Mouse (Mus musculus) right cerebral cortex, postnatal 36 days (tissue): Measurements from ENCODE around the gene Amt.

Source experiments
- DNase-seq, 2 experiments: peaks; one replicate each; pipeline ENCODE4 v3.0.0; 2022; ENCODE audit warnings: low spot score in 2 of 2, mixed read lengths in 1 of 2

The Amt gene

GRCm38 (mm10) chr9:108338886-108339781, 42.5 kb downstream of the Amt start, which contains the start of gene Gpx1:
TSS of gene Gpx1 (plus strand) at chr9:108338903.
- peak; percentile 78 to 80 for DNase-seq

DNA sequence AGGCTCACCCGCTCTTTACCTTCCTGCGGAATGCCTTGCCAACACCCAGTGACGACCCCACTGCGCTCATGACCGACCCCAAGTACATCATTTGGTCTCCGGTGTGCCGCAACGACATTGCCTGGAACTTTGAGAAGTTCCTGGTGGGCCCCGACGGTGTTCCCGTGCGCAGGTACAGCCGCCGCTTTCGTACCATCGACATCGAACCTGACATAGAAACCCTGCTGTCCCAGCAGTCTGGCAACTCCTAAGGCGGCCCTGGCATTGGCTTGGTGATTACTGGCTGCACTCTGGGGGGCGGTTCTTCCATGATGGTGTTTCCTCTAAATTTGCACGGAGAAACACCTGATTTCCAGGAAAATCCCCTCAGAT, 43.2 kb downstream of the Amt start:
- no peak for DNase-seq

DNA sequence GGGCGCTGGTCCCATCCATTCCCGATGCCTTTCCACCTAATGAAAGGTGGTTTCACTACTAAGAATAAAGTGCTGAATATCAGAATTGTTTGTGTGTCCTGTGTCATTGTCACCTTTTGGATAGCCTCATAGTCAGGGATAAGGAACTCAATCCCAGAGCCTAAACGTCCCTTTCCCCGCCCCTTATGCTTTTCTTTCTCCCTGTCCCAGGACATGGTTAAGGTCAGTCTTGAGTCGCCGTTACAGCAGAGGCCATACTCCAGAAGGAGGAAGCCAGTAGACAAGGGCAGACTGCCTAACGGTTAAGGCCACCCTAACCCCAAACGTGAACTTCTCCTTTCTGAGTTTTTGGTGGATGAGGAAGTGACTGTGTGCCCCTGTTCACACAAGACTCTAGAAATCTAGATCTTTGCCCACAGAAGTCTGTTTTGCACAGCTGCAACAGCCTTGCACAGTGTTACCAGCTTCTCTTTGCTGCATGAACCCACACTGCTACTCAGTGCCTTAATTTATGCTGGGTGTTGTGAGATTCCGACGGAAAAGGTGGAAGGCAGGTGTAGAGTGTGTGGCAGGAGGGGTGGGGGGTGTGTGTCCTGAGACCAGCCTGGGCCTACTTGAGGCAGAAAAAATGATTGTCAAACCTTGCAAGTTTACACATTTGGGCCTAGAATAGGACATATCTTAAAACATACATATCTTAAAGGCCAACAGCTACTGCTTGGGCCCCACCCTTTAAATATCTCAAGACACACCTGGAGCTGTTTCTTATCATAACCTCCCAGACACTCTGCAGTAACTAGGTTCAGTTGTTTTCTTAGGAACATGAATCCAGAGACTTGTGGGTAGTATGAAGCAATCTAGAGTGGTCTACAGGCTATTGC, 43.8 kb downstream of the Amt start:
- DNase-seq, result no peak

- no peak for DNase-seq
Measured at GRCm38 (mm10) chr9:108341139-108341475, 44.5 kb downstream of the Amt start.

DNA sequence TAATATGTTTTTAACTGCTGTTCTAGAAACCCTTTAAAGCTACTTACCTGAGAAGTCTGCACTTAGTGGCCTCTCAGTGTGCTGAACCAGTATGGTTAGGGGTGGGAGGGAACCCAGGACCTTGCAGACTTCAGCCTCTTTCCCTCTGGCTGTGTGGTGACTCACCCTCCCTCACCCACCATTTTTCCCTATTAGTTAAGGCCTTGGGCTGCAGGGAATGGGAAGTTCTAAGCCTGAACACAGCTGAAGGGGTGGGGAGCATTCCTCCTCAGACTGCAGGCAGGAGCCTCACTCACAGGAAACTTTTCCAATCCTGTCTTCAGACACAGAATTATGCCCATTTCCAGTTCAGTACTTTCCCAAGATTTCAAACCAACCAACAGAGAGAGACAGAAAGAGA, 45.1 kb downstream of the Amt start:
- no peak for DNase-seq

- no peak for DNase-seq
Measured at GRCm38 (mm10) chr9:108342301-108342831, 45.7 kb downstream of the Amt start.

GRCm38 (mm10) chr9:108343331-108343730, 46.7 kb downstream of the Amt start:
- no peak for DNase-seq

- DNase-seq, result no peak
Measured at GRCm38 (mm10) chr9:108343835-108344234, 47.2 kb downstream of the Amt start.

- DNase-seq, result no peak
Measured at GRCm38 (mm10) chr9:108344471-108344870, 47.8 kb downstream of the Amt start.

DNA sequence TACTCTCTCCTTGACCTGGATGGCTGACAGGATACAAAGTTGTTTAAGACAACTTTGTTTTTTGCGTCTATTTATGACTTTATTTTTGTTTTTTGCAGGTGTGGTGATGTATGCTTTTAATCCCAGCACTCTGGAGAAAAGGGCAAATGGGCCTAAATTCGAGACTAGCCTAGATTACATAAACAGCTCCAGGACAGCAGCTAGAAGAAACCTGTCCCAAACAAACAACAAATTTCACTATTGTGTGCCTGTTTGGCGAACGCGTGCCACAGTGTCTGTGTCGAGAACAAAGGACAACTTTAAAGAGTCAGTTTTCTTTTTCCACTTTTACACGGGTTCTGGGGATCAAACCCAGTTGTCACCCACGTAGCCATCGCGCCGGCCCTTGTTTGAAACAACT, 50.4 kb downstream of the Amt start:
- DNase-seq, result no peak

GRCm38 (mm10) chr9:108347540-108348289, 51.1 kb downstream of the Amt start, which contains the start of gene Usp4:
TSS of gene Usp4 (plus strand) at chr9:108347853.
- DNase-seq, result peak; percentile 85 to 86

- no peak for DNase-seq
Measured at GRCm38 (mm10) chr9:108348290-108348680, 51.6 kb downstream of the Amt start.

DNA sequence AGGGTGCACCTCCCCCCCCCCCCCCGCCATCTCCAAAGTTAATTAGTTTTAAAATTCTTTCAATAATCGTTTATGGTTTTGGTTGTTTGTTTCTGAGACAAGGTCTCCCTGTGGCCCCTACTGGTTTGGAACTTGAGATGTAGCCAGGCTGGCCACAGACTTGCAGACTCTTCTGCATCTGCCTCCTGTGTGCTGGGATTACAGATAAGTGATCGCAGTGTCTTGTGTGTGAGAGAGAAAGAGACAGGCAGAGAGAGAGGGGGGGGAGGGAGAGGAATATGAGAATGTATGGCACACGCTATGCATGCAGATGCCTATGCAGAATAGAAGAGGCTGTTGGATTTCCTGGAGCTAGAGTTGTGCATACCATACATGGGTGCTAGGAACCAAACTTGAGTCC, 53.1 kb downstream of the Amt start:
- no peak for DNase-seq
